Mouse (Mus musculus): ENCODE data around the gene Xaf1. TPM values are rescaled to one million over a fixed set of nuclear protein-coding genes. Genes with fewer than 3 reads are reported as not detected.

Xaf1 gene
- polyA plus RNA-seq (2012; ENCODE audit: low replicate concordance), result 2.2 and 3.8 TPM in 2 replicates

DNA sequence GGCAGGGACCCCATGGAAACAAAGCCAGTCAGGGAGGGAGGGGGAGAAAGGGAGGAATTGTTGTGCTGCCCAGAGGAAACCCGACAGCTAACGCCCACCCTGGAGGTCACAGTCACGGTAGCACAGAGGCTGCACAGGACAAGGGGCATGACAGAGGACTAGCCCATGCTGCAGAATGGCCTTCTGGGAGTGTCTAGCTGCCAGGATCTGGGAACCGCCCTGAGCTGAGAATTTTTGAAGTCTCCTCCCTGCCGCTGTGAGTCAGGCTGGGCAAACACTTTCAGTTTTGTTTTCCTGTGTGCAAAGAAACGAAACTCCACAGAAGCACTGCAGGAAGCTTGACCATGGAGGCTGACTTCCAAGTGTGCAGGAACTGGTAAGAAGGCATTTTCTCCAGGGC lies at the start of gene Xaf1:
Gene Xaf1, plus strand, starts transcription at position 296 of the 400 bp plus-strand sequence.

DNA sequence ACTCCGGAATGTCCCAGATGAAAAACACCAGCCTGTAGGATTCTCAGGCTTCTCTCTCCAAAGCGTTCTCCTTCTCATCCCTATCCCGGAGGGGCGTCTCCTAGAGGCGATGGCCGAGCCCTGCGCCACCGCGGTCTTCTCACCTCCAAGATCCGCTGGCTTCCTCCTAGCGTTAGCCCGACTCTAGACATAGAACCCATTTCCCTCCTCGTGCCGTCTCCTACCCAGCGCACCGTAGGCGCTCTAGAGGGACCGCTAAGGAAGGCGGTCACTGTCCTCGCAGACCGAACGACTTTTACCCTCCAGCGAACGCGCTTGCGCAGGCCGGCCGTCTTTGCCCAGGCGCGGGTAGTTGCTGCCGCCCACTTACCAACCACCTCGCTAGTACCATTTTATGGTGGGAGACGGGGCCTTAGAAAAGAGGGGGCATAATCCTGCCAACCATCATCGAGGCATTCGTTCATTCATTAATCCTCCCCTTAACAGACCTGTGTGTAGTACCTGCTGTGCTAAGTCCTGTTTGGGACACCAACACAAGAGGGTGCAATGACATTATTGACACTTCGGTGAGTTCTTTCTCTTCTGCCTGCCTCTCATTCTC lies 34.4 kb upstream of the Xaf1 start, which contains the start of gene Slc13a5:
Gene Slc13a5, minus strand, starts transcription at position 263 of the 601 bp plus-strand sequence.

DNA sequence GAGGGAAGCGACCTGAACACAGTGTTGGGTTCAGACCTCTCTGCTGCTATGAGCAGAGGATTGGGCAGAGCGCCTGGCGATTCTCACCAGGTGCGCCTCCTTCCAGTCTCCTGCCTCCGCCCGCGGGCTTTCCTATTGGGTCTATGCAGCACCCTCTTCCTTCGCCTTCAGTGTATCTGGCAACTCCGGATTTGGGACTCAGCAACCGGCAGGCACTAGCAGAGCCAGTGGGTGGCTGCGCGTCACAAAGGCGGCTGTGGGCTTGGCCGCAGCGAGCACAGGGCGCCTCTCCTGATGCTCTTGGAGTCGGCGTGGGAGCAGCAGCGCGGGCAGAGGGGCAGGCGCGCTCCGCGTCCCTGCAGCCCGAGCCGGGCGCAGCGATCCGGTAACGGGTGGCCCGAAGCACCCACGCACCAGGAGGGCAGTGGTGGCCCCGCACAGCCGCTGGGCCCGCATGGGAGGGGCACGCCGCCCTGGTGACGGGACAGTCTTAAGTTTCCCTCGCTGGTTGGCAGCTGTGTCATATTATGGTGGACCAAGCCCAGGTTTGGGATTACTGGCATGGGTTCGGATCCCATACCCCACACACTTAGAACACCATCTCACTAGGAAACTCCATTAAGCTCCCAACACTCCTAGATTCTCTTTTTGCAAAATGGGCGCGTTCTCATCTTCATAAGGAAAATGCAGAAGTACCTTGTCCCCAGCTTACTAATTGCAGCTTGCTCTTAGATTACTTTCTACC lies 12.9 kb downstream of the Xaf1 start, which contains the start of gene Fbxo39:
Gene Fbxo39, plus strand, starts transcription at position 294 of the 745 bp plus-strand sequence.

DNA sequence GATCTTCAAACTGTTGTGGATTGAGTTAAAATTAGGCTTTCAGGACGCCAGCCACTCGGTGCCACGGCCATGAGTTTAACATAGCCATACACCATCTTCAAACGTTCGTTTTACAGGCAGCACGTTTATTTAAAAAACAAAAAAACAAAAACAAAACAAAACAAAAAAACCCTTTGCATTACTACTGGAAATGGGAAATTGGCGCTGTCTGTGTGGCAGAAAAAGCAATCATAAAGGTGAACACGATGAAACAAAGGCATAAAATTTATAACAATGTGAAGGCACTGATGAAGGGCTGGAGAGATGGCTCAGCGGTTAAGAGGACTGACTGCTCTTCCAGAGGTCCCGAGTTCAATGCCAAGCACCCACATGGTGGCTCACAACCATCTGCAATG lies 60.9 kb downstream of the Xaf1 start, which contains the start of gene Tekt1:
Gene Tekt1, minus strand, starts transcription at position 96 of the 395 bp plus-strand sequence.

Other genes with a start within 250 kb of the Xaf1 start
- 0.08 and 0.46 TPM in 2 replicates for gene Pitpnm3, start 165.9 kb upstream of the Xaf1 start, polyA plus RNA-seq (2012; ENCODE audit: low replicate concordance)
- gene Gm43951, start 94.8 kb upstream of the Xaf1 start, polyA plus RNA-seq (2012; ENCODE audit: low replicate concordance), result 0.10 and 0.28 TPM in 2 replicates
- gene 4933427D14Rik, start 94.2 kb upstream of the Xaf1 start, polyA plus RNA-seq (2012; ENCODE audit: low replicate concordance), result 1.9 and 2.4 TPM in 2 replicates
- 26.6 and 40.1 TPM in 2 replicates for gene Txndc17, start 94.1 kb upstream of the Xaf1 start, polyA plus RNA-seq (2012; ENCODE audit: low replicate concordance)
- gene Med31, start 86.0 kb upstream of the Xaf1 start, polyA plus RNA-seq (2012; ENCODE audit: low replicate concordance), result 0.15 and 1.4 TPM in 2 replicates
- gene Slc13a5, start 34.4 kb upstream of the Xaf1 start, polyA plus RNA-seq (2012; ENCODE audit: low replicate concordance), result not detected in 2 replicates
- gene Fbxo39, start 12.8 kb downstream of the Xaf1 start, polyA plus RNA-seq (2012; ENCODE audit: low replicate concordance), result not detected in 2 replicates
- not detected in 2 replicates for gene Tekt1, start 60.8 kb downstream of the Xaf1 start, polyA plus RNA-seq (2012; ENCODE audit: low replicate concordance)
- gene Smtnl2, start 110.1 kb downstream of the Xaf1 start, polyA plus RNA-seq (2012; ENCODE audit: low replicate concordance), result 0.08 and 0.16 TPM in 2 replicates
- gene Ggt6, start 133.9 kb downstream of the Xaf1 start, polyA plus RNA-seq (2012; ENCODE audit: low replicate concordance), result not detected in 2 replicates
- 53.3 and 73.9 TPM in 2 replicates for gene Mybbp1a, start 139.7 kb downstream of the Xaf1 start, polyA plus RNA-seq (2012; ENCODE audit: low replicate concordance)
- 6.0 and 13.3 TPM in 2 replicates for gene Spns2, start 188.3 kb downstream of the Xaf1 start, polyA plus RNA-seq (2012; ENCODE audit: low replicate concordance)
- gene Spns3, start 248.9 kb downstream of the Xaf1 start, polyA plus RNA-seq (2012; ENCODE audit: low replicate concordance), result 22.8 and 35.3 TPM in 2 replicates